Mouse (Mus musculus) monocyte, adult 5-6 weeks (primary cell): ENCODE data around the gene Urm1. TPM values are rescaled to one million over a fixed set of nuclear protein-coding genes. Genes with fewer than 3 reads are reported as not detected.
A peak's percentile ranks its signal among the peaks of the same experiment; 100 is the strongest.
"Not testable (repeated sequence)": the region's sequence is repeated elsewhere in the genome, so short reads cannot be mapped to it uniquely, and the experiment has no call there.

Experiments
- ATAC-seq: fragments of 153-309, 156-312 bp; replicated peaks from 2 replicates; pipeline ENCODE4 v1.8.0; 2017; ENCODE audit warnings: mild to moderate bottlenecking; ENCODE audit not compliant: low TSS enrichment, insufficient number of reproducible peaks, severe bottlenecking, poor library complexity, low FRiP score
- total RNA-seq: library from RNA; stranded (forward); fragments of 200-1000, 200-491, 200-594 nt; gene quantifications from 3 replicates; pipeline ENCODE4 v1.2.3, GENCODE M21; 2017

Gene Urm1
- 13.8 to 26.9 TPM (median 23.8 TPM) in 3 replicates for total RNA-seq

GRCm38 (mm10) chr2:29820025-29820817, at the start of gene Urm1:
TSS of gene Urm1 (plus strand) at chr2:29820075.
- peak; percentile 23; the same call in 1 of the 2 replicates for ATAC-seq

GRCm38 (mm10) chr2:29770162-29770561, 49.7 kb upstream of the Urm1 start:
- ATAC-seq: no peak

GRCm38 (mm10) chr2:29771611-29772461, 48.0 kb upstream of the Urm1 start:
- ATAC-seq: peak; percentile 92

GRCm38 (mm10) chr2:29773323-29773722, 46.6 kb upstream of the Urm1 start:
- ATAC-seq: no peak

GRCm38 (mm10) chr2:29781256-29781655, 38.6 kb upstream of the Urm1 start:
- ATAC-seq: not testable (repeated sequence)

- ATAC-seq: no peak
Measured at GRCm38 (mm10) chr2:29784290-29784689, 35.6 kb upstream of the Urm1 start.

- peak; percentile 92 for ATAC-seq
Measured at GRCm38 (mm10) chr2:29787104-29787917, 32.6 kb upstream of the Urm1 start, which contains the start of gene Coq4. TSS of gene Coq4 (plus strand) at chr2:29787493.

GRCm38 (mm10) chr2:29787937-29788681, 31.8 kb upstream of the Urm1 start, which contains the start of gene Trub2:
TSS of gene Trub2 (minus strand) at chr2:29788502.
- peak; percentile 85 for ATAC-seq

GRCm38 (mm10) chr2:29792772-29793487, 26.9 kb upstream of the Urm1 start:
- no peak for ATAC-seq

- ATAC-seq: peak; percentile 97
Measured at GRCm38 (mm10) chr2:29802075-29802826, 17.6 kb upstream of the Urm1 start, which contains the start of gene Slc27a4. TSS of gene Slc27a4 (plus strand) at chr2:29802634.

GRCm38 (mm10) chr2:29802827-29803201, 17.1 kb upstream of the Urm1 start:
- ATAC-seq: no peak

GRCm38 (mm10) chr2:29803400-29803831, 16.5 kb upstream of the Urm1 start:
- peak; percentile 36; the same call in 1 of the 2 replicates for ATAC-seq

GRCm38 (mm10) chr2:29815678-29816371, 4.0 kb upstream of the Urm1 start:
- ATAC-seq: no peak

GRCm38 (mm10) chr2:29817426-29818232, 2.2 kb upstream of the Urm1 start:
- ATAC-seq: peak; percentile 82

- no peak for ATAC-seq
Measured at GRCm38 (mm10) chr2:29819363-29819762, 512 bp upstream of the Urm1 start.
